Comparison of ENCODE assay signal across 8 mouse cellular contexts in the genomic region with DNA sequence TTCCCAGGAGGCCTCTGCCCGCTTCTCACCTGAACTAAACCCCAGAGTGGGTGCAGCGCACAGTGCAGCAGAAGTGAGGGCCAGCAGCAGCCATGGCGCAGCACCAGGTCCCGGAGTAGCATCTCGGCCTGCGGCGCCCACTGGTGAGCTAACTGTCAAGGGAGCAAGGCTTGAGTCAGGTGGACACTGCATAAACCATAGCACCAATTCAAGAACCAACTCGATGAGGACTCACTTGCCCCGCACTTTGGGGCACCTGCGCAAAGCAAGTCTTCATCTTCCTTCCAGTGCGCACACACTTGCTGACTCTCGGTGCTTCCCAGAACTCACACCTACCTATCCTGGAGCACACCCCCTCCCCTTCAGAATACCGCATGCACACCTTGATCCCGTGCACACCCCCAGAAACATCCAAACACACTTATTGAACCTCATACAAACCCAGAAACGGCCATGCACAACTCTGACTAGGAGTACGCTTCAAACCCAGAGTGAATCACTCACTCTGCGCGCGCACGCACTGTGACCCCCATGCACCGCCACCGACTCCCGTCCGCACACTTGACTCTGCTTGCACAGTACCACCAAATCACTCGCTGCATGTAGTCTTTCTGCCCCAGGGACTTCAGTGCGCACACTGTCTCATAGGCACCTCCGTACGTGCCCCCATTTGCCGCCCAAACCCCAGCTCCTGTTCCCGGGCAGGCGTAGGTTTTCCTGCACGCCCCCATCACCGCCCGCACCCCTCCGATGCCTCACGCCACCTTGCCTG. TPM values are rescaled to one million over a fixed set of nuclear protein-coding genes. Genes with fewer than 3 reads are reported as not detected.
DNase-seq lines count a peak whose midpoint lies in the region; ATAC-seq lines count a peak whose summit lies in the region.

No protein-coding gene starts in this region.

- peak overlapping the region; percentile 75 for H3K4me3 ChIP-seq in heart, embryonic 10.5 days
- H3K4me3 ChIP-seq in forebrain, embryonic 14.5 days (ENCODE audit: low read depth, low read length): peak overlapping the region; percentile 61
- peak overlapping the region; percentile 52 for H3K4me3 ChIP-seq in liver, embryonic 13.5 days (replicated peaks)

- peaks cover 72% of the 10 kb centered on the region for H3K27me3 ChIP-seq in heart, embryonic 10.5 days (ENCODE audit: insufficient read depth, poor library complexity, severe bottlenecking)
- H3K27me3 ChIP-seq in forebrain, embryonic 14.5 days (replicated peaks; ENCODE audit: control insufficient read depth, insufficient read depth, low read length): peaks cover 17% of the 10 kb centered on the region
- peaks cover 57% of the 10 kb centered on the region for H3K27me3 ChIP-seq in liver, embryonic 13.5 days

- no peaks in the 10 kb centered on the region for H3K36me3 ChIP-seq in heart, embryonic 10.5 days
- H3K36me3 ChIP-seq in forebrain, embryonic 14.5 days (ENCODE audit: control insufficient read depth, insufficient read depth, low read length): no peaks in the 10 kb centered on the region
- no peaks in the 10 kb centered on the region for H3K36me3 ChIP-seq in liver, embryonic 13.5 days

- intact Hi-C loops in heart, postnatal 25 days (cut with DNase I): loop anchor here (2.0 to 5.0 kb wide), 2 partner anchors 61 to 97 kb away; no protein-coding TSS in a partner anchor

- WGBS in heart, embryonic 10.5 days: 7% methylated on average over 36 of the region's 36 CpGs
- WGBS in forebrain, embryonic 14.5 days: 8% methylated on average over 36 of the region's 36 CpGs
- WGBS in liver, embryonic 13.5 days (ENCODE audit: insufficient replicate concordance): 12% methylated on average over 36 of the region's 36 CpGs

- H3K4me1 ChIP-seq in heart, embryonic 10.5 days: peaks cover 21% of the 10 kb centered on the region
- H3K4me1 ChIP-seq in forebrain, embryonic 14.5 days (ENCODE audit: control insufficient read depth, insufficient read depth, low read length): no peaks in the 10 kb centered on the region
- H3K4me1 ChIP-seq in liver, embryonic 13.5 days (replicated peaks): no peaks in the 10 kb centered on the region

- H3K9ac ChIP-seq in forebrain, embryonic 14.5 days (ENCODE audit: low read length): peak overlapping the region; percentile 70
- H3K9ac ChIP-seq in liver, embryonic 13.5 days: no peak overlapping the region

- DNase-seq in heart, embryonic 10.5 days (ENCODE audit: low spot score): no peak
- DNase-seq in heart, postnatal 25 days (ENCODE audit: low spot score): no peak
- DNase-seq in R1 (ENCODE audit: low read depth, low spot score): peak; percentile 69
- DNase-seq in forebrain, embryonic 14.5 days (ENCODE audit: low spot score): no peak
- DNase-seq in liver, embryonic 13.5 days: no peak
- DNase-seq in urinary bladder, postnatal 4 days (ENCODE audit: low spot score in 2 of 2): no peak
- no peak for DNase-seq in left cerebral cortex, adult 11 months (ENCODE audit: low spot score)
- no peak for DNase-seq in layer of hippocampus, adult 18-20 months (ENCODE audit: low spot score in 2 of 2)

- H3K4me2 ChIP-seq in forebrain, embryonic 14.5 days (ENCODE audit: low read length): peak overlapping the region; percentile 93
- H3K4me2 ChIP-seq in liver, embryonic 13.5 days: peak overlapping the region; percentile 60

- peak overlapping the region; percentile 91 for H3K27ac ChIP-seq in heart, embryonic 10.5 days
- H3K27ac ChIP-seq in forebrain, embryonic 14.5 days (ENCODE audit: low read depth, low read length): no peak overlapping the region
- no peak overlapping the region for H3K27ac ChIP-seq in liver, embryonic 13.5 days

- ATAC-seq in forebrain, embryonic 14.5 days: peak; percentile 62
- no peak for ATAC-seq in liver, embryonic 13.5 days (ENCODE audit: low read depth)

- no peaks in the 10 kb centered on the region for H3K9me3 ChIP-seq in heart, embryonic 10.5 days
- H3K9me3 ChIP-seq in forebrain, embryonic 14.5 days (replicated peaks; ENCODE audit: control insufficient read depth, low read length): no peaks in the 10 kb centered on the region
- H3K9me3 ChIP-seq in liver, embryonic 13.5 days (replicated peaks): no peaks in the 10 kb centered on the region

RNA-seq across cellular contexts. Expression of a gene that starts 0.5 kb away (rescaled TPM):
- polyA plus RNA-seq in heart, embryonic 10.5 days (2016; fragmentation: Nextera tagmentation; extraction: Ambion mirVana): 0.32 and 0.60 TPM in 2 replicates
- total RNA-seq in heart, postnatal 25 days (2021): under 1 TPM; 0.31 to 0.47 TPM
- 0.33 TPM in 1 of 2 replicates, not detected in the other for polyA plus RNA-seq in forebrain, embryonic 14.5 days (2014; fragmentation: Nextera tagmentation; extraction: Ambion mirVana)
- polyA plus RNA-seq in liver, embryonic 13.5 days (2015; fragmentation: Nextera tagmentation; extraction: Ambion mirVana): not detected in 2 replicates
- total RNA-seq in layer of hippocampus, adult 18-20 months (2021): 1 to 10 TPM; 2.8 to 3.9 TPM
